Mouse (Mus musculus): ENCODE data around the gene Rapgef4.

GRCm38 (mm10) chr2:72280524-72280923, 299.5 kb downstream of the Rapgef4 start:
- no peak for TF ChIP-seq CTCF (IDR thresholded peaks at IDR 0.05; ENCODE audit: low read depth, low read length)
- TF ChIP-seq TAL1 (conservative IDR thresholded peaks at IDR 0.05; ENCODE audit: low read depth, low read length) = no peak
- TF ChIP-seq GATA2 (IDR thresholded peaks at IDR 0.05; ENCODE audit: borderline replicate concordance, low read depth, low read length) = no peak
- TF ChIP-seq GATA1 (IDR thresholded peaks at IDR 0.05; ENCODE audit: borderline replicate concordance, low read length) = no peak
- no peak for TF ChIP-seq POLR2AphosphoS5 (IDR thresholded peaks at IDR 0.05; ENCODE audit: insufficient replicate concordance, low read depth, low read length)
